Mouse (Mus musculus) G1E (cell line): ENCODE measurements around the gene Clstn3.

ENCODE experiments used
- CTCF ChIP-seq: IDR thresholded peaks from 2 replicates; pipeline ENCODE4 v1.5.1; 2012; ENCODE audit warnings: low read depth, low read length, inconsistent platforms, mixed read lengths
- GATA1 ChIP-seq: IDR thresholded peaks from 2 replicates; pipeline ENCODE4 v1.6.1; 2012; ENCODE audit warnings: borderline replicate concordance, low read length, inconsistent platforms, mixed read lengths
- GATA2 ChIP-seq: IDR thresholded peaks from 2 replicates; pipeline ENCODE4 v1.6.1; 2012; ENCODE audit warnings: low read depth, low read length, inconsistent platforms, borderline replicate concordance
- POLR2AphosphoS5 ChIP-seq: IDR thresholded peaks from 2 replicates; pipeline ENCODE4 v1.6.1; 2012; ENCODE audit warnings: low read depth, low read length, inconsistent platforms; ENCODE audit not compliant: insufficient replicate concordance
- TAL1 ChIP-seq: conservative IDR thresholded peaks from 2 replicates; pipeline ENCODE4 v1.6.1; 2012; ENCODE audit warnings: low read depth, low read length, inconsistent platforms, mixed read lengths

DNA sequence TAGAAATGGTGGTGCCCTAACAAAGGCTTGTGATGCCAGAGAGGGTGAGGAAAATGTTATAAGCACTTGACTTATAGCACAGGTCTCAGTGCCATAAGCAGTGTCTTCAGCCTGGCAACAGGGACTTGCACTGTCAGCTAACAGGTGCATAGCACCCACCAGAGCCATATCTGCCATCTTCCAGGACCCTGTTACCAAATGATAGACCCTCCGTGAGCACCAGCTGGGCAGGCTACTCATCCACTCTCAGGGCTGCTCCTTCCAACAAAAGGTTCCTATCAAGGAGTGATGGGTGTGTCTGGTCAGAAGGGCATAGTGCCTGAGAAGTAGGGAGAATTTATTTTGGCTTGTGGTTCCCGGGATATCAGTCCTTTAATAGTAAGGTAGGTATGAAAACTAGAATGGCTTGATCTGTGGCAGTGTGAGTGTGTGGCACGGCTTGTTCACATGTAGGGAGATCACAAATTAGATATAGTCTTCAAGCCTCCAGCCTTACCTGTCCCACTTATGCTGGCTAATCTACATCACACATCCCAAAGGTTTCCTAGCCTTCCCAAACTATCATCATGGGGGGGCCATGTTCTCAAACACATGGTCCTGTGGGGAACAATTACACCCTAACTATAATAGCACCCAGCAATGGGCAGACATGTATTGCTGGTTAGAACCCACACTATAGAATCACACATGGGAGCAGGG lies 14.4 kb upstream of the Clstn3 start:
- TF ChIP-seq POLR2AphosphoS5, result no peak
- no peak for TF ChIP-seq TAL1
- TF ChIP-seq CTCF, result no peak
- TF ChIP-seq GATA2, result no peak
- no peak for TF ChIP-seq GATA1
